Mouse (Mus musculus) heart, embryonic 15.5 days (tissue): ENCODE measurements around the gene Cdk17. TPM values are rescaled to one million over a fixed set of nuclear protein-coding genes. Genes with fewer than 3 reads are reported as not detected.

Experiments
- ATAC-seq: fragments of 200-750 bp; cut with Nextera tagmentation; replicated peaks from 2 replicates; pipeline ENCODE4 v1.8.0; 2017; ENCODE audit warnings: low read depth, moderate TSS enrichment; ENCODE audit not compliant: insufficient number of reproducible peaks, insufficient read depth, low FRiP score
- H3K27ac ChIP-seq: fragments of 300-500 bp; sonication (generic); 2 replicates; pipeline ENCODE4 v1.5.1; 2015; ENCODE audit warnings: mild to moderate bottlenecking, inconsistent platforms
- H3K27me3 ChIP-seq: fragments of 300-500 bp; sonication (generic); 2 replicates; pipeline ENCODE4 v1.6.1; 2015; ENCODE audit warnings: inconsistent platforms
- H3K36me3 ChIP-seq: fragments of 300-500 bp; sonication (generic); 2 replicates; pipeline ENCODE4 v1.6.1; 2015; ENCODE audit warnings: mild to moderate bottlenecking, inconsistent platforms
- H3K4me1 ChIP-seq: fragments of 300-500 bp; sonication (generic); replicated peaks from 2 replicates; pipeline ENCODE4 v1.6.1; 2015; ENCODE audit warnings: inconsistent platforms
- H3K4me2 ChIP-seq: fragments of 300-500 bp; sonication (generic); 2 replicates; pipeline ENCODE4 v1.6.1; 2015; ENCODE audit warnings: inconsistent platforms, mild to moderate bottlenecking, moderate library complexity
- H3K4me3 ChIP-seq: fragments of 300-500 bp; sonication (generic); 2 replicates; pipeline ENCODE4 v1.5.1; 2015; ENCODE audit warnings: mild to moderate bottlenecking, inconsistent platforms
- H3K9ac ChIP-seq: fragments of 300-500 bp; sonication (generic); 2 replicates; pipeline ENCODE4 v1.6.1; 2015; ENCODE audit warnings: mild to moderate bottlenecking, inconsistent platforms
- H3K9me3 ChIP-seq: fragments of 300-500 bp; sonication (generic); replicated peaks from 2 replicates; pipeline ENCODE4 v1.6.1; 2016; ENCODE audit warnings: inconsistent platforms
- WGBS: fragments of 180-500 bp; shearing (Covaris S2); methylation state at CpG from one replicate; pipeline ENCODE4 v1.1.7; 2015; ENCODE audit warnings: mixed read lengths; 5-methylcytosine and 5-hydroxymethylcytosine counted together
- polyA plus RNA-seq: library from polyadenylated mRNA; unstranded; fragments of >200 nt; fragmentation: Nextera tagmentation; extraction: Ambion mirVana; gene quantifications from 2 replicates; pipeline ENCODE4 v1.2.1, GENCODE M21; 2015

The Cdk17 gene
- polyA plus RNA-seq, 1 experiment from 2014 or later: 16.7 TPM

DNA sequence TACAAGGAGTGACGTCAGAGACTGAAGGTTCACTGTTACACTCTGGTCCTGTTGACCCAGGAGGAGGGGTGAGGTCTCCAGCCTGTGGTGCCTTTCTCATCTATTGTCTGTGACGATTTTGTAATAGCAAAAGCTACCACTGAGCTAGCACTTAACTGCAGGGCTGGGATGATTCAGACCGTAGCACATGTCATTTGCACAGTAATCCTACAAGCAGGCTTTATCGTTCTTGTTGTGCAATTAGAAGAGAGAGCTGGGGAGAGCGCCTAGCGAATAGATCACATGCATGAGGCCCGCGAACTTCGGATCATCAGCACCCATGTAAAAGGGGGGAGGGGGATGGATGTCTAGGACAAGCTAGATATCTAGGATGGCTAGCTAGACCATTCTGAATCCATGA lies 105.2 kb downstream of the Cdk17 start:
- no peak overlapping the region for H3K4me2 ChIP-seq
- WGBS: 85% methylated on average over 9 of the region's 9 CpGs
- H3K4me1 ChIP-seq: peaks cover 47% of the 10 kb centered on the region
- ATAC-seq: no peak
- H3K4me3 ChIP-seq: no peak overlapping the region
- H3K27ac ChIP-seq: no peak overlapping the region
- no peaks in the 10 kb centered on the region for H3K27me3 ChIP-seq
- no peaks in the 10 kb centered on the region for H3K9me3 ChIP-seq
- no peak overlapping the region for H3K9ac ChIP-seq
- peaks cover 24% of the 10 kb centered on the region; the same call in 1 of the 2 replicates for H3K36me3 ChIP-seq

DNA sequence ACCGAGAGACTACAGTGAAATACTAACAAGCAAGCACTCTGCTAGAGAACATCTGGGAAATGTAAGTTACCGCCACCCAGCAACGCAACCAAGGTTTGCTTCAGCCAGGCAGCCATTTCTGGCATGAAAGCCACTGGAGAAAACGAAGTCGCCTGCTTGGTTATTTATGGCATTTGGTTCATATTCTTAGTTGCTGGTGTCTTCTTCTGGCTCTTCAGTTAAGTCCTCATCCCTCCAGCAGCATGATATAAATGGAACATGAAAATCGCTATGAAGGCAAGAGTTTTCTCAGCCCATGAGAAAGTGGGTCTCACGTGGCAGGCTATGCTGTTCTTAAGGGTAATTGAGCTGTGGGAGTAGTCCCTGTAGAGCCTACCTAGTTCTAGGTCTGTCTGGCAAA lies 105.8 kb downstream of the Cdk17 start:
- Histone ChIP-seq H3K4me2 (no peak overlapping the region), H3K4me3 (no peak overlapping the region), H3K9ac (no peak overlapping the region), H3K9me3 (no peaks in the 10 kb centered on the region), H3K27ac (no peak overlapping the region), H3K4me1 (peaks cover 41% of the 10 kb centered on the region), H3K36me3 (peaks cover 24% of the 10 kb centered on the region; the same call in 1 of the 2 replicates), H3K27me3 (no peaks in the 10 kb centered on the region)
- ATAC-seq: no peak
- 82% methylated on average over 7 of the region's 7 CpGs for WGBS

DNA sequence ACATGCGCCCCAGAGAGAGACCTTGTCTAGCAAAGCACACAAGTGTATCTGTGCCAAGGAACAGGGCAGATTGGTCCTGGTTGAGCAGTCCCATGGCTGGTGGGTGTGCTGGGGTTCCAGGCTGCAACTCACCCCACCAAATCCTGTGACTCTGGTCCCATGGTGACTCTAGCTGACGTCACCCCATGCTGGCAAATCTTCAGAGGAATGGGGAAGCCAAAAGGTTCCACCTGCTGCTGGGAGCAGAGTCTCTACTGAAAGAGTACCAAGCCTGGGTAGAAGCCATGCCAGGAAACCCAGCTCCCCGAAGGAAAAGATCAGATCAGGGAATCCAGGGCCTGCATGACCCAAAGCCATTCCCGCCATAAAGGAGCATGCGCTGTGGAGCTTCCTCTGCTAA lies 106.8 kb downstream of the Cdk17 start:
- ATAC-seq: no peak
- Histone ChIP-seq H3K4me2 (no peak overlapping the region), H3K27me3 (no peaks in the 10 kb centered on the region), H3K27ac (no peak overlapping the region), H3K4me3 (no peak overlapping the region), H3K9me3 (no peaks in the 10 kb centered on the region), H3K9ac (no peak overlapping the region), H3K4me1 (peaks cover 36% of the 10 kb centered on the region), H3K36me3 (peaks cover 24% of the 10 kb centered on the region; the same call in 1 of the 2 replicates)
- 84% methylated on average over 5 of the region's 5 CpGs for WGBS

DNA sequence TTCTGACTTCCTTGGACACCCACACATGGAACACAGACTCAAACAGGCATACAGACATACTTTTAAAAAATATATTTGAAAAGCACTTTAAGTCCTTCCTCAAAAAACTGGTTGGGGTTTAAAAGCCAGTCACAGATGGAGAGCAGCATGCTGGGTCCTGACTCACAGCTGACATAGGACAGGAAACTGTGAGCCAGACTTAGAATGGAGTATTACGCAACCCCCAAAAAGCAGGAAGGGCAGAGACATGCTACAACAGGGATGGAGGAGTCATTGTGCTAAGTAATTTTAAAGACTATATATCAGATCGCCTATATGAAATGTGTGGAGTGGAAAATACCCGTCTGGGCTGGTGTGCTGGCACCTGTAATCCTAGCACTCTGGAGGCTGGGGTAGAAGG lies 107.7 kb downstream of the Cdk17 start:
- ATAC-seq: no peak

DNA sequence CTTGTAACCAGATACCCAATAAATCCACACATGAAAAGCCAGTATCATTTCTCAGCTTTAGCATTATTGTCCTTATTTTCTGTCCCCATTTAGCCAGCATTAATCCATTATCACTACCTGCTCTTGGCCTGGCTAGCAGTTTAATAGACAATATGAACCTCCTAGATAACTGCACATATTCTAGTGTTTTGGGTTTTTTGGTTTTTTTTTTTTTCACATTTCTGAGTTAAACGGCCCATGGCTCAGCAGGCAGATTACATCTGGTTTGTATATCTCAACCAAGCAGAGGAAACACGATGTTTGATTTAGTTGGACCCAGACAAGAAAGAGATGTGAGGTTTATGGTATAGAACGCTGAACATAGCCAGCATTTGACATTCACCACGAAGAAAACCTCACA lies 109.1 kb downstream of the Cdk17 start:
- H3K27ac ChIP-seq: no peak overlapping the region

More for the DNA sequence above, 107.7 kb downstream of the Cdk17 start:
- Histone ChIP-seq H3K9ac (no peak overlapping the region), H3K9me3 (no peaks in the 10 kb centered on the region), H3K27ac (no peak overlapping the region), H3K4me2 (no peak overlapping the region), H3K27me3 (no peaks in the 10 kb centered on the region), H3K4me3 (no peak overlapping the region), H3K36me3 (peaks cover 24% of the 10 kb centered on the region; the same call in 1 of the 2 replicates), H3K4me1 (peaks cover 36% of the 10 kb centered on the region)
- WGBS: 89% methylated on average over 3 of the region's 3 CpGs

DNA sequence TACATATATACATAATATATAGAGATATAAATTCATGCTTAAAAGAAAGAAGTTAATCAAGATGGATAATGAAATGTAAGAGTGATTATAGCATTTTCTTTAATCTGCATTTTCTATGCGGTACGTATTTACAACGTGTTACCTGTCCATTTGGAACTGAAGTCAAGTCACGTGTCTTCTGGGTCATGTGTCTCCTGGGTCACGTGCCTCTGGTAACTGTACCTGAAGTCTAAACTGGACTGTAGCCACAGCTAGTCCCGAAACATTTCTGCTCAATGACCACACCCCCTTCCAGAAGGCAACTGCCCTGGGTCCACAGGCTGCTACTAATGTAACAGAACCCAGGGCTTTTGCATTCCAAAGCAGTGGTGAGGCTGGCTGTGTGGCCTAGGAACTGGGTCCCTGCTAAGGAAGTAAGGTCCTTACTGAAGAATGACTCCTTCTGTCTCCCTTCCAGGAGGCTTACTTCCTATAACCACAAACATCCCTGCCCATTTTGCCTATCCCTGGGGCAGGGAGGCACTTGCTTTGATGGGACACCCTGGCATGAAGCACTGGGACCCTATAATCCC lies 110.3 kb downstream of the Cdk17 start:
- Histone ChIP-seq H3K9ac (no peak overlapping the region), H3K4me1 (peaks cover 43% of the 10 kb centered on the region), H3K4me2 (no peak overlapping the region), H3K27ac (no peak overlapping the region), H3K9me3 (no peaks in the 10 kb centered on the region), H3K4me3 (no peak overlapping the region), H3K27me3 (no peaks in the 10 kb centered on the region), H3K36me3 (0 out of 2 replicates have a peak, but pooled peaks cover 2% of the 10 kb centered on the region)
- WGBS: 86% methylated on average over 6 of the region's 6 CpGs
- no peak for ATAC-seq

More for the DNA sequence above, 109.1 kb downstream of the Cdk17 start:
- Histone ChIP-seq H3K36me3 (peaks cover 15% of the 10 kb centered on the region; the same call in 1 of the 2 replicates), H3K9me3 (no peaks in the 10 kb centered on the region), H3K27me3 (no peaks in the 10 kb centered on the region), H3K4me2 (no peak overlapping the region), H3K9ac (no peak overlapping the region), H3K4me1 (peaks cover 35% of the 10 kb centered on the region), H3K4me3 (no peak overlapping the region)
- ATAC-seq: no peak
- 68% methylated on average over 4 of the region's 4 CpGs for WGBS

DNA sequence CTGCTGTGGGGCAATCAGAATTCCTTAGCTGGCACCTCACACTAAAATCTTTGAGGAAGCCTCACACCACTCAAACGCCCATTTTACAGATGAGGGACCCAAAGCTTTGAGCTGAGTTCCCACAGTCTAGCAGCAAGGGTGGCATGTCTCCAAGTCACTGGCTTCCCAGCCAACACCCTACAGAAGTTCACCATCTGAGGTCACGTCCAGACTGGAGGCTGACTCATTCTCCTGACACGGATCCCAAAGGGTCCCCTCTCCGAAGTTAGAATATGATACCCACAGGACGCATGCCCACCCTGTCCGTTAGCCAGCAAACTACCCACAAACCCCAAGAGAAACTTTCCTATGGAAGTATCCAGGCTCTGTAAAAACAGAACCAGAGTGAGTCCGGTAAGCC lies 111.2 kb downstream of the Cdk17 start:
- Histone ChIP-seq H3K36me3 (no peaks in the 10 kb centered on the region), H3K9ac (no peak overlapping the region), H3K27ac (no peak overlapping the region), H3K9me3 (no peaks in the 10 kb centered on the region), H3K4me3 (no peak overlapping the region), H3K4me2 (no peak overlapping the region), H3K27me3 (no peaks in the 10 kb centered on the region), H3K4me1 (peaks cover 52% of the 10 kb centered on the region)
- ATAC-seq: no peak
- WGBS: 66% methylated on average over 7 of the region's 7 CpGs

DNA sequence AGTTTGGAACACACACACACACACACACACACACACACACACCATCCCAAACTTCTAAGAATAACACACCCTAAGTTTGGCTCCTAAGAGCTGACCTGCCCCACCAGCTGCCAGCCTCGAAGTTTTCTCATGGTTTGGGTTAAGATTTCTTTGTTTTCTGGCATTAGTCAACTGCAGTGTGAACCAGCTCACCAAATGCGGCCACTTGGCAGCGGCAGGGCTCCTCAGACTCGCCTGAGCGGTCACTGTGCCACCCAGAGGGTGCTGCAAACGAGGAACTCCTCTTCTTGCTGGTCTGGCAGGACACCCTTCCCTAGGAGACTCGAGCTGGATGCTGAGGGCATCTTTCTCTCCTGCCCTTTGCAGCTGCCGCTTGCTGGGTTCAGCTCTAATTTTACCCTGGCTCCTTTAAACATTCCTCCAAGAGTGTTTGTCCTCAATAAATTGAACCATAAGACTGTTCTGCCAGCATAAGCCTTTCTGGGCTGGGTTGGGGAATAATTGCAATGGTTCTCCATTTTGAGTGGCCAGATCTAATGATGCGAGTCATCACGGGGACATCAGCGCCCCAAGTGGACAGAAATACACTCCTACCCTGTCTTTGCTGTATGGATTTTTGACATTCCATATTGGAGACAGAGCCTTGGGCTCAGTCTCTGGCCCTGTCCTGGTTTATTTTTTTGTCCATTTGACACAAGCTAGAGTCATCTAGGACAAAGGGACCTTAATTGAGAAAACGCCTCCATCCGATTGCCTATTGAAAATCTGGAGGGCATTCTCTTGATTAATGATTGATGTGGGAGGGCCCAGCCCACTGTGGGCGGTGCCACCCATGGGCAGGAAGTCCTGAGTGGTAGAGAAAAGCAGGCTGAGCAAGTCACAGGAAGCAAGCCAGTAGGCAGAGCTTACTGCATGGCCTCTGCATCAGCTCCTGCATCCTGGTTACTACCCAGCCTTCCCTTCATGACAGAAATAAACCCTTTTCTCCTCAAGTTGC lies 112.6 kb downstream of the Cdk17 start:
- Histone ChIP-seq H3K4me3 (no peak overlapping the region), H3K27me3 (no peaks in the 10 kb centered on the region), H3K27ac (0 out of 2 replicates have a peak overlapping the region, but pooled peaks have one; percentile 21), H3K4me1 (peaks cover 64% of the 10 kb centered on the region), H3K36me3 (no peaks in the 10 kb centered on the region), H3K4me2 (no peak overlapping the region), H3K9me3 (no peaks in the 10 kb centered on the region), H3K9ac (no peak overlapping the region)
- no peak for ATAC-seq
- 80% methylated on average over 14 of the region's 14 CpGs for WGBS

DNA sequence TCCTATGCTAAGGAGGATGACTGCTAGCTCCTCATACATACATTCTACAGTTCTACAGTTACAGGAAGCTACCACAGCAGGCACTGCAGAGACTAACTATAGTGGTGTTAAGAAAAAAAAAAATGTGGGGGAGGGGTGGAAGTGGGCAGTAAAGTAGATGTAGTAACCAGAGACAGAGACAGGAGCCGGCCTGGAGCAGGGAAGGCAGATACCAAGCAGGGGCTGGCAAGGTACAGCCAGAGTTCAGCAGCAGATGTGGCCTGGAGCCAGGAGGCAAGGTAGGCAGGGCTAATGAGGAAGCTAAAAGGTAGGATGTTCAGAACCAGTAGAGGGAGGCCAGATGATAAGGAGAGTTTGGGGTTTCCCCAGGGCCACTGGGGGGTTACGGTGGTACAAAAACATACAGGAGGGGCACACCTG lies 113.6 kb downstream of the Cdk17 start:
- Histone ChIP-seq H3K4me3 (no peak overlapping the region), H3K4me1 (peaks cover 61% of the 10 kb centered on the region), H3K4me2 (no peak overlapping the region), H3K9ac (no peak overlapping the region), H3K36me3 (no peaks in the 10 kb centered on the region), H3K27me3 (no peaks in the 10 kb centered on the region), H3K9me3 (no peaks in the 10 kb centered on the region), H3K27ac (peak overlapping the region; percentile 73)
- ATAC-seq: no peak
- 47% methylated on average over 2 of the region's 2 CpGs for WGBS

DNA sequence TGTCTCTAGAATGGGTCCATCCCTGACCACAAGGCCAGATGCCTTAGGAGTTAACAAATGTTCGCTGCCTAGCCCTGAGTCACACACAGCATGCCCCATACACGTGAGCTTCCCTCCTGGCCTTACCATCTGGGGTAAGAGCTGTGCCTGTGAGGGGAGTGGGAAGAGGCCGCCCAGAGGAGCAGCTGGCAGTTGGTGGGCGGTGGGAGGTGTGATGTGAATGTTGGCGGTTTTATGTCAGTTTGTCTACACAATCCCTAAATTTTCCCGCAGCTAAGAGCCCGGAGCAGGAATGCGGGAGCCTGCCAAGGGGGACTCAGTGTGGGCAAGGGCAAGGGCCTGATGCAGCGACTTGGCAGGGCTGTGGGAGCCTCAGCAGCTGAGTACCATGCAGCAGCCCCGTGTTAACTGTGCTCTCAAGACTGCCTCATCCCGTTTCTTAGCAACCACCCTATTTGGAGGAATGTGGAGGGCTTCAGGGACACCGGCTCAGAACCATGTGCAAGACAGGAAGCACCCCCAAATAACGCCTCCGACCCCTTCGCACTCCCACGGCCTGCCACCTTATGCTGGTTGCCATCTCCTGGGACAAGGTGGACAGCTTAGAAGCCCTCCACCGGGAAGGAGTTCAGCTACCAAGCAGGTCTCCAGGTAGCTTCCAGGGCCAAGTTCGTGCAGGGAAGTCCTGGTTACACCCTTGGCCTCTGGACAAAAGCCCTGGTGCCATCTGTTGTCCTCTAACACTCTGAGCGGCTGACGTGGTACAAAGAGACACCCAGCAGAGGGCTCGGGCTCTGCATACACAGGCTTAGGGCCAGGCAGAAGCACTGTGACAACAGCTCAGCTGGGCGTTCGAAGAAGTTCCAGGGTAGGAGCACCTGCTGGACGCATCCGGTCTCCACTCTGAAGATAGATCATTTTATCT lies 114.8 kb downstream of the Cdk17 start:
- ATAC-seq: peak; percentile 45
- 43% methylated on average over 25 of the region's 25 CpGs for WGBS
- peak overlapping the region; percentile 38; the same call in 1 of the 2 replicates for H3K9ac ChIP-seq

More for the DNA sequence above, 114.8 kb downstream of the Cdk17 start:
- no peaks in the 10 kb centered on the region for H3K9me3 ChIP-seq
- H3K4me1 ChIP-seq: peaks cover 67% of the 10 kb centered on the region
- peak overlapping the region; percentile 66 for H3K4me2 ChIP-seq
- H3K36me3 ChIP-seq: no peaks in the 10 kb centered on the region
- H3K27me3 ChIP-seq: no peaks in the 10 kb centered on the region
- H3K27ac ChIP-seq: peak overlapping the region; percentile 73
- H3K4me3 ChIP-seq: peak overlapping the region; percentile 43
